Mouse (Mus musculus): Measurements from ENCODE around the gene Atp8b3. TPM values are rescaled to one million over a fixed set of nuclear protein-coding genes. Genes with fewer than 3 reads are reported as not detected.

Atp8b3 gene
- polyA plus RNA-seq, 2 experiments = 0.02 TPM; not detected in 1

- 20% methylated on average over 19 of the region's 19 CpGs for WGBS (ENCODE audit: insufficient replicate concordance)
- H3K4me2 ChIP-seq (ENCODE audit: low read depth) = no peak overlapping the region
- peaks cover 34% of the 10 kb centered on the region for H3K27me3 ChIP-seq (ENCODE audit: control insufficient read depth, insufficient read depth, low read length)
- DNase-seq (ENCODE audit: low read depth in 3 of 3, low spot score in 3 of 3) (no peak), ATAC-seq (ENCODE audit: insufficient read depth) (no peak)
- no peak overlapping the region for H3K9ac ChIP-seq (replicated peaks)
- TF ChIP-seq CTCF (IDR thresholded peaks at IDR 0.05; ENCODE audit: low read depth) = no peak
- H3K4me1 ChIP-seq (replicated peaks; ENCODE audit: control insufficient read depth in 2 of 2, insufficient read depth in 2 of 2, low read length in 1 of 2) = peaks cover 0 to 7% of the 10 kb centered on the region in 2 experiments; a peak in 2 of 4 replicates
- H3K27ac ChIP-seq = no peak overlapping the region
- no peak overlapping the region for H3K4me3 ChIP-seq (ENCODE audit: insufficient read depth in 1 of 2, low read depth in 2 of 2, low read length in 2 of 2)
- H3K9me3 ChIP-seq (ENCODE audit: control insufficient read depth, low read length) = no peaks in the 10 kb centered on the region
- H3K36me3 ChIP-seq (replicated peaks; ENCODE audit: control insufficient read depth, insufficient read depth, low read depth) = no peaks in the 10 kb centered on the region
Observed at GRCm38 (mm10) chr10:80513739-80514138, 25.2 kb downstream of the Atp8b3 start.

GRCm38 (mm10) chr10:80510273-80510660 lies 28.7 kb downstream of the Atp8b3 start:
- H3K4me2 ChIP-seq (ENCODE audit: low read depth) = peak overlapping the region; percentile 66; the same call in 1 of the 2 replicates
- ATAC-seq (ENCODE audit: insufficient read depth) = no peak
- no peaks in the 10 kb centered on the region for H3K36me3 ChIP-seq (replicated peaks; ENCODE audit: control insufficient read depth, insufficient read depth, low read depth)
- TF ChIP-seq CTCF (IDR thresholded peaks at IDR 0.05; ENCODE audit: low read depth) (no peak), EP300 (IDR thresholded peaks at IDR 0.05; ENCODE audit: low read depth) (no peak)
- H3K9ac ChIP-seq (replicated peaks) = no peak overlapping the region
- H3K27ac ChIP-seq = no peak overlapping the region
- no peaks in the 10 kb centered on the region for H3K9me3 ChIP-seq (ENCODE audit: control insufficient read depth, low read length)
- 32% methylated on average over 10 of the region's 10 CpGs for WGBS (ENCODE audit: insufficient replicate concordance)
- H3K4me3 ChIP-seq (ENCODE audit: insufficient read depth in 1 of 2, low read depth in 2 of 2, low read length in 2 of 2) = no peak overlapping the region
- peaks cover 42% of the 10 kb centered on the region for H3K27me3 ChIP-seq (ENCODE audit: control insufficient read depth, insufficient read depth, low read length)
- DNase-seq (ENCODE audit: low read depth in 3 of 3, low spot score in 3 of 3) = no peak
- H3K4me1 ChIP-seq (replicated peaks; ENCODE audit: control insufficient read depth in 2 of 2, insufficient read depth in 2 of 2, low read length in 1 of 2) = peaks cover 0 to 10% of the 10 kb centered on the region in 2 experiments; a peak in 2 of 4 replicates

DNA sequence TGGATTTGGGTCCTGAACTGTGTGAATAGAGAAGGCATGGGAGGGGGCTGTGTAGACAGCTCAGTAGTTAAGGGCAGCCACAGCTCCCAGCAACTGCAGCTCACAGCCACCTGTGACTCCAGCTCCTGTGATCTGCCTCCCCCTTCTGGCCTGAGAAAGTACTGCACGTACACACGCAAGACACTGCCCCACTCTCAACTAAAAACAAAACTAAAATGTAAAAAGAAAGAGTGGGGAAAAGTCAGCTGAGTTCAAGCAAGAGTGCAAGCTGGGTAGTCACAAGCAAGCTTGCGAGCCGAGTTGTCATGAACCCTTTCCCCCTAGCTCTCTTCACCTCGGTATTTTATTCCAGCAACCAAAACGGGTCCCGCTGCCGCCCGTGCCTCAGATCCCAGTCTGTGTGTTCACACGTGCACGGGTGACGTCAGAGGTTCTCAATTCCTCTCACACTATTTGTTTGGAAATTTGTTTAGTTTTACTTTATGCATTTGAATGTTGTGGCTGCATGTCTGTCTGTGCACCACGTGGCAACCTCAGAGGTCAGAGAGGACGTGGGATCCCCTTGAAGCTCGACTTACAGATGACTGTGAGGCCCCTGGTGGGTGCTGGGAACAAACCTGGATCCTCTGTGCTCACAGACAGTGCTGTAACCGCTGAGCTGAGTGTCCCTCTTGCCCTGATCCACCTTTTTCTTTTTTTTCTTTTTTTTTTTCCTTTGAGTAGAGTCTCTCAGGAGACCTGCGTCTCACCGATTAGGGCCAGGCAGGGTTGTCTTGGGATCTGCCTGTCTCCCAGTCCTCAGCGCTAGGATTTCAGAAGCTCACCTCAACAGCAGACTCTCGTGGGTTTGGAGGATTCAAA lies 29.3 kb downstream of the Atp8b3 start:
- TF ChIP-seq CTCF (IDR thresholded peaks at IDR 0.05; ENCODE audit: low read depth) = peak; percentile 97
- no peak for TF ChIP-seq EP300 (IDR thresholded peaks at IDR 0.05; ENCODE audit: low read depth)
- DNase-seq (ENCODE audit: low read depth in 3 of 3, low spot score in 3 of 3) (peak; percentile 47 to 60 (median 53)), ATAC-seq (ENCODE audit: insufficient read depth) (peak; percentile 73)
- Histone ChIP-seq H3K36me3 (replicated peaks; ENCODE audit: control insufficient read depth, insufficient read depth, low read depth) (no peaks in the 10 kb centered on the region), H3K27me3 (ENCODE audit: control insufficient read depth, insufficient read depth, low read length) (peaks cover 47% of the 10 kb centered on the region), H3K9ac (replicated peaks) (peak overlapping the region; percentile 39; the same call in 1 of the 2 replicates), H3K4me2 (ENCODE audit: low read depth) (peak overlapping the region; percentile 66), H3K4me3 (ENCODE audit: insufficient read depth in 1 of 2, low read depth in 2 of 2, low read length in 2 of 2) (peak overlapping the region; percentile 46 to 60), H3K27ac (no peak overlapping the region), H3K4me1 (replicated peaks; ENCODE audit: control insufficient read depth in 2 of 2, insufficient read depth in 2 of 2, low read length in 1 of 2) (peaks cover 0 to 10% of the 10 kb centered on the region in 2 experiments; a peak in 2 of 4 replicates), H3K9me3 (ENCODE audit: control insufficient read depth, low read length) (no peaks in the 10 kb centered on the region)
- 7% methylated on average over 20 of the region's 20 CpGs for WGBS (ENCODE audit: insufficient replicate concordance)

GRCm38 (mm10) chr10:80506222-80506621 lies 32.7 kb downstream of the Atp8b3 start:
- no peak overlapping the region for H3K4me3 ChIP-seq (ENCODE audit: insufficient read depth in 1 of 2, low read depth in 2 of 2, low read length in 2 of 2)
- H3K27me3 ChIP-seq (ENCODE audit: control insufficient read depth, insufficient read depth, low read length) = peaks cover 51% of the 10 kb centered on the region
- H3K27ac ChIP-seq = no peak overlapping the region
- H3K9ac ChIP-seq (replicated peaks) = no peak overlapping the region
- H3K9me3 ChIP-seq (ENCODE audit: control insufficient read depth, low read length) = no peaks in the 10 kb centered on the region
- H3K4me1 ChIP-seq (replicated peaks; ENCODE audit: control insufficient read depth in 2 of 2, insufficient read depth in 2 of 2, low read length in 1 of 2) = peaks cover 0 to 10% of the 10 kb centered on the region in 2 experiments; a peak in 2 of 4 replicates
- no peaks in the 10 kb centered on the region for H3K36me3 ChIP-seq (replicated peaks; ENCODE audit: control insufficient read depth, insufficient read depth, low read depth)
- no peak for TF ChIP-seq EP300 (IDR thresholded peaks at IDR 0.05; ENCODE audit: low read depth)
- TF ChIP-seq CTCF (IDR thresholded peaks at IDR 0.05; ENCODE audit: low read depth) = peak; percentile 88
- 1% methylated on average over 11 of the region's 11 CpGs for WGBS (ENCODE audit: insufficient replicate concordance)
- DNase-seq (ENCODE audit: low read depth in 3 of 3, low spot score in 3 of 3) = peak; percentile 38 to 50 (median 41)
- H3K4me2 ChIP-seq (ENCODE audit: low read depth) = no peak overlapping the region
- ATAC-seq (ENCODE audit: insufficient read depth) = no peak

DNA sequence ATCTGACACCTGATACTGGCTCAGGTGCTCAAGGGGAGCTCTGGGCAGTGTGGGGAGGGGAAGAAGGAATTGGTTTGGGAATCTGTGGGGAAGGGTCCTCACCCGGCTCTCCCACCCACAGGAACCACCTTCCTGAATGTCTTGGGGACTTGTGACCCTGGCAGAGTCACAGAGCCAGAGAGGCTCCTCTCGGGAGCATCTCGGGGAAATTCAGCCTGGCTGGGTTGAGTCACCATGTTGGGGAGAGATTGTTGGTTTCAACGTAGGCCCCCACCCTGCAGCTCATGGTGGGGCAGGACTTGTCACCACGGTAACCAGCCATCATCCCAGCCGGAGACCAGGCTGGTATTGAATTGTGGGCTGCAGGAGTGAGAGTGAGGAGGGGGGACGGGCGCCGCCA lies 34.2 kb downstream of the Atp8b3 start:
- Histone ChIP-seq H3K36me3 (replicated peaks; ENCODE audit: control insufficient read depth, insufficient read depth, low read depth) (no peaks in the 10 kb centered on the region), H3K4me1 (replicated peaks; ENCODE audit: control insufficient read depth in 2 of 2, insufficient read depth in 2 of 2, low read length in 1 of 2) (peaks cover 0 to 8% of the 10 kb centered on the region in 2 experiments; a peak in 2 of 4 replicates), H3K9ac (replicated peaks) (no peak overlapping the region), H3K4me2 (ENCODE audit: low read depth) (no peak overlapping the region), H3K27me3 (ENCODE audit: control insufficient read depth, insufficient read depth, low read length) (peaks cover 57% of the 10 kb centered on the region), H3K4me3 (ENCODE audit: insufficient read depth in 1 of 2, low read depth in 2 of 2, low read length in 2 of 2) (no peak overlapping the region), H3K9me3 (ENCODE audit: control insufficient read depth, low read length) (no peaks in the 10 kb centered on the region), H3K27ac (no peak overlapping the region)
- 6% methylated on average over 9 of the region's 9 CpGs for WGBS (ENCODE audit: insufficient replicate concordance)
- TF ChIP-seq CTCF (IDR thresholded peaks at IDR 0.05; ENCODE audit: low read depth) (no peak), EP300 (IDR thresholded peaks at IDR 0.05; ENCODE audit: low read depth) (no peak)
- DNase-seq (ENCODE audit: low read depth in 3 of 3, low spot score in 3 of 3) = no peak
- ATAC-seq (ENCODE audit: insufficient read depth) = no peak

Data from liver, embryonic 14.5 days (tissue).